In the genomic region with DNA sequence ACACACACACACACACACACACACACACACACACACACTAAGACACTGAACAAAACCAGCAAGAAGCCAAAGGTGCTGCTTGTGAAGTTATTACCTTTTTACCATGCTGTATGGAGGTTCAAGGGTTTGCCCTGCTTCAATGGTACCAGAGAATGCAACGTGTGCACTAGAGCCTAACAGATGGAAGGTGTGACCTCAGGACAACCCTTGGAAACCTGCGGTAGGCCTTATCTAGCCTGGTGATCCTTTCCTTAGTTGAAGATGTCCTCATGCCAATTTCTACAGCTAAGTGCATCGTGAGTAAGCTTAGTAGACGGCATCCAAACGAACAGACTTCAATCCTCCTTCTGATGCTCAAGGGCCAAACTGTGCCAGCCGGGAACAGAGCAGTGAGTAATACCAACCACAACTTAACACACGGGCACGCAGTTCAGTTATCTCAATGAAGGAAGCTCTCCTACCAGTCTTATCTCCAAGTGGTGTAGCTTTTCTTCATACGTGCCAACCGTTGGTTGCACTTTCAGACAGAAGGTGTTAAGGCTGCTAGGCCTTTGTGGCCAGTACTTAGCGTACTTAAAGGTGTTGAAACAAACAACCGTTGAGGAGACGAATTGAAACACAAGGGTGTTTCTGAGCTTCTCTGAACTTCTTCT, we compare ENCODE assay signal across 17 mouse cellular contexts.
"Had no signal": no experiment of that assay in that cellular context is flagged by ENCODE, and none has a peak within 500 bp of the region (broad histone marks: within the 10 kb centered on the region; RNA-seq: fewer than 3 reads in every experiment).

No protein-coding gene starts in this region.

- H3K27ac ChIP-seq: intestine, embryonic 15.5 days; limb, embryonic 12.5 days; liver, embryonic 14.5 days; macrophage; midbrain, embryonic 10.5 days; neural tube, embryonic 15.5 days had no signal

- H3K4me2 ChIP-seq: intestine, embryonic 15.5 days; limb, embryonic 12.5 days; neural tube, embryonic 15.5 days had no signal

- H3K9me3 ChIP-seq: intestine, embryonic 15.5 days; limb, embryonic 12.5 days; midbrain, embryonic 10.5 days; neural tube, embryonic 15.5 days had no signal

- ATAC-seq: intestine, embryonic 15.5 days had no signal

- H3K36me3 ChIP-seq: intestine, embryonic 15.5 days; limb, embryonic 12.5 days; midbrain, embryonic 10.5 days; neural tube, embryonic 15.5 days had no signal

- H3K4me3 ChIP-seq: intestine, embryonic 15.5 days; limb, embryonic 12.5 days; midbrain, embryonic 10.5 days; neural tube, embryonic 15.5 days had no signal

- H3K9ac ChIP-seq: intestine, embryonic 15.5 days; limb, embryonic 12.5 days; liver, embryonic 14.5 days; neural tube, embryonic 15.5 days had no signal

- H3K4me1 ChIP-seq: intestine, embryonic 15.5 days; limb, embryonic 12.5 days; neural tube, embryonic 15.5 days had no signal

- H3K27me3 ChIP-seq: intestine, embryonic 15.5 days; limb, embryonic 12.5 days; neural tube, embryonic 15.5 days had no signal

- DNase-seq: kidney, adult 8-10 months; kidney, postnatal 25 days; layer of hippocampus, adult 9-11 months; liver; lung, adult 2 months; lung, postnatal 10 days; midbrain, embryonic 14.5 days; right cerebral cortex, adult 18-20 months; right cerebral cortex, postnatal 25 days; thymus, adult 18-20 months; thymus, postnatal 14 days had no signal
